Mouse (Mus musculus): ENCODE measurements around the gene Mfsd4b2.

- TF ChIP-seq CTCF (IDR thresholded peaks at IDR 0.05; ENCODE audit: low read depth), result no peak
- TF ChIP-seq EP300 (IDR thresholded peaks at IDR 0.05; ENCODE audit: low read depth), result no peak
Observed at GRCm38 (mm10) chr10:39967512-39967911, 40.8 kb upstream of the Mfsd4b2 start.
